Mouse (Mus musculus): ENCODE data around the gene Cacna2d3. TPM values are rescaled to one million over a fixed set of nuclear protein-coding genes. Genes with fewer than 3 reads are reported as not detected.

The Cacna2d3 gene
- polyA plus RNA-seq, 1 experiment: not detected

DNA sequence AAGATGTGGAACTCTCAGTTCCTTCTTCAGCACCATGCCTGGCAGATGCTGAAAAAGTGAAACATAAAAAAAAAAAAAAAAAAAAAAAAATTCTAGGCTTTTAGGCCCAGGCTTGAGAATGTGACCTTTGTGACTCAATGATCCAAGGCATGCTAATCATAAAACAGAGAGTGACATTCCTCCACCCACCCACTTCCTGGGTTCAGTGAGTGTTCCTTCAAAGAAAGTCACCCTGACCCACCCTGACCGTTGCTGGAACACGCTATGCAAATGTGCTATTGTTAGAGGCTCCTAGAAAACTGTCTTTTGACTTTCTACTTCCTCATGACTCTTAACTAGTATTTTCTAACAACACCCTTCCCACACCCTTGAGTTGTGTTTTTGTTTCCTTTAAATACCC, 338.9 kb downstream of the Cacna2d3 start:
- TF ChIP-seq FLI1 (IDR thresholded peaks at IDR 0.05; ENCODE audit: low read length): no peak
- TF ChIP-seq GATA1 (IDR thresholded peaks at IDR 0.05; ENCODE audit: borderline replicate concordance, low read length): no peak

GRCm38 (mm10) chr14:29366911-29367310, 354.8 kb downstream of the Cacna2d3 start:
- no peak overlapping the region for H3K4me3 ChIP-seq (replicated peaks)

More for the DNA sequence above, 338.9 kb downstream of the Cacna2d3 start:
- Histone ChIP-seq H3K27me3 (replicated peaks) (no peaks in the 10 kb centered on the region), H3K9me3 (peaks cover 25% of the 10 kb centered on the region), H3K4me3 (replicated peaks) (no peak overlapping the region), H3K36me3 (replicated peaks; ENCODE audit: low read length) (no peaks in the 10 kb centered on the region), H3K4me1 (no peaks in the 10 kb centered on the region)

DNA sequence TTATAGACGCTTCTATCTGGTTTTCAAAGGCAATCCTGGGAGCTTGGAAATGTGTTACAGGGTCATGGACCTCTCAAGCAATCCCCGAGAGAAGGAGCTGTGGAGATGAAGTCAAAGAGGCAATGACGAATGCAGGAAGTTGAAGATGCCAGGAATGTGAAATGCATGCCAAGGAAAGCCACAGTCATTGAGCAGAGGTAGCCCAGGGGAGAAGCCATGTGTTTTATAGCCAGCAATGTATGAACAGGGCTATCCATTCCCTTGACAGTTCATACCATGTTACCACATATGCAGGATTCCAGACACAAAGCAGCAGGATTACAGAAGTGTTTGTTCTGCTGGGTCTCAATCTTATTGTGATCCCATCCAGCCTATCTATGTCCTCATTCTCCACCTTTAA, 359.2 kb downstream of the Cacna2d3 start:
- no peaks in the 10 kb centered on the region for H3K4me1 ChIP-seq
- H3K4me3 ChIP-seq (replicated peaks): no peak overlapping the region
- no peaks in the 10 kb centered on the region for H3K36me3 ChIP-seq (replicated peaks; ENCODE audit: low read length)
- no peaks in the 10 kb centered on the region for H3K27me3 ChIP-seq (replicated peaks)
- peaks cover 18% of the 10 kb centered on the region for H3K9me3 ChIP-seq
- TF ChIP-seq FLI1 (IDR thresholded peaks at IDR 0.05; ENCODE audit: low read length) (no peak), GATA1 (IDR thresholded peaks at IDR 0.05; ENCODE audit: borderline replicate concordance, low read length) (no peak)

More at GRCm38 (mm10) chr14:29366911-29367310, 354.8 kb downstream of the Cacna2d3 start:
- Histone ChIP-seq H3K27me3 (replicated peaks) (no peaks in the 10 kb centered on the region), H3K9me3 (peaks cover 20% of the 10 kb centered on the region), H3K36me3 (replicated peaks; ENCODE audit: low read length) (no peaks in the 10 kb centered on the region), H3K4me1 (no peaks in the 10 kb centered on the region)
- TF ChIP-seq FLI1 (IDR thresholded peaks at IDR 0.05; ENCODE audit: low read length) (no peak), GATA1 (IDR thresholded peaks at IDR 0.05; ENCODE audit: borderline replicate concordance, low read length) (no peak)

DNA sequence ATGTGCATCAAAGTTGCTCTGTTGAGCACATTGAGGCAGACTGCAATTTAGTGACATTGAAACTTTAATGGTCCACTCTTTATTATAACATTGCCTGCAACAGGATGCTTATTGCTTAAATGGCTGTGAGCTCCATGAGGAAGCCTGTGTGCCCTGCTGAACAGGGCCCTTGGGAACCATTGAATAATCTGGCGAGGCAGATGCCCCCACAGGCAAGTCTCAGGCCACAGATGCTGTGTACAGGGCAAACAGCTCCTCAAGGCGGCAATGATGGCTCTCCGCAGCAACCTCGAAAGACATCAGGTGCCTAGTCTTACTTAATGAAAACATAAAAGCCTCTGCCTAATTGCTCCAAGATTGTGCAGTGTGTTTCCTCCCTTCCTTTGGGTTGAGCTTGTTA, 371.0 kb downstream of the Cacna2d3 start:
- Histone ChIP-seq H3K4me1 (no peaks in the 10 kb centered on the region), H3K4me3 (replicated peaks) (no peak overlapping the region), H3K9me3 (peaks cover 33% of the 10 kb centered on the region), H3K27me3 (replicated peaks) (no peaks in the 10 kb centered on the region), H3K36me3 (replicated peaks; ENCODE audit: low read length) (no peaks in the 10 kb centered on the region)
- TF ChIP-seq FLI1 (IDR thresholded peaks at IDR 0.05; ENCODE audit: low read length) (no peak), GATA1 (IDR thresholded peaks at IDR 0.05; ENCODE audit: borderline replicate concordance, low read length) (no peak)

DNA sequence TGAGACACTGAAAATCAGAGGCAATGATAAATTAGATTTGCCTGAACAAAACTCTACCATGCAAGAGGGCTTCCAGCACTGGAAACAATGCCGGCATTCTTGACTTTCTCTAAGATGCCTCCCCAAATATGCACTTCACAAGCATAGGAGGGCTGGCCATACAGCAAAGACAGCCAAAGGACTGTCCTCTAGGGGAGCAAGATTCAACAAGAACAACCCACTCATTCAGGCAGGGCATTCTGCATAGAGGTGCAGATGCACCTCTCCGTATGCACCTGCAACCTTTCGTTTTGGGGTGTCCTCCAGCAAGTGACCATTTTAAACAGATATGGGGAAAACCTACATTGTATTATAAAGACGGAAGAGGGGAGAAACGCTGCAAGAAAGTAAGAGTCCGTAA, 380.1 kb downstream of the Cacna2d3 start:
- no peaks in the 10 kb centered on the region for H3K36me3 ChIP-seq (replicated peaks; ENCODE audit: low read length)
- H3K27me3 ChIP-seq (replicated peaks): no peaks in the 10 kb centered on the region
- H3K4me1 ChIP-seq: no peaks in the 10 kb centered on the region
- peaks cover 34% of the 10 kb centered on the region for H3K9me3 ChIP-seq
- TF ChIP-seq FLI1 (IDR thresholded peaks at IDR 0.05; ENCODE audit: low read length): no peak
- no peak for TF ChIP-seq GATA1 (IDR thresholded peaks at IDR 0.05; ENCODE audit: borderline replicate concordance, low read length)
- no peak overlapping the region for H3K4me3 ChIP-seq (replicated peaks)

DNA sequence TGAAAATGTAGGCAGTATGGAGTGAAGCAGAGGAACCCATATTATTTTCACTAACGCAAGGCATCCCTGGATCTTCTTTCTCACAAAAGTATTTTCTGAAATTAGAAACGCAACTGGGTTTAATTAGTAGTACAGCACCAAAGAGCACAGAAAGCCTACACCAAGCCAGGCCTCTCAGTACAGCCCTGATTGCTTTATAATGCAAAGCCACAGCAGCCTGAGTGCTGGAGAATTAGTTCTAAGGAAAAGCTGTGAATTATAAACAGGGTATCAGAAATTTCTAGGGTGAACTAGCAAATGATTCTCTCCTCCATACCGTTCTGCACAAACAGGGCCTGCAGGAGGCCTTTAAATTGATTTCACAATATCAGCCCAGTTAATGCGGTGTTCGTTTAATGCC, 380.9 kb downstream of the Cacna2d3 start:
- Histone ChIP-seq H3K27me3 (replicated peaks) (no peaks in the 10 kb centered on the region), H3K4me3 (replicated peaks) (no peak overlapping the region), H3K9me3 (peaks cover 29% of the 10 kb centered on the region), H3K4me1 (no peaks in the 10 kb centered on the region), H3K36me3 (replicated peaks; ENCODE audit: low read length) (no peaks in the 10 kb centered on the region)
- TF ChIP-seq FLI1 (IDR thresholded peaks at IDR 0.05; ENCODE audit: low read length): no peak
- no peak for TF ChIP-seq GATA1 (IDR thresholded peaks at IDR 0.05; ENCODE audit: borderline replicate concordance, low read length)

DNA sequence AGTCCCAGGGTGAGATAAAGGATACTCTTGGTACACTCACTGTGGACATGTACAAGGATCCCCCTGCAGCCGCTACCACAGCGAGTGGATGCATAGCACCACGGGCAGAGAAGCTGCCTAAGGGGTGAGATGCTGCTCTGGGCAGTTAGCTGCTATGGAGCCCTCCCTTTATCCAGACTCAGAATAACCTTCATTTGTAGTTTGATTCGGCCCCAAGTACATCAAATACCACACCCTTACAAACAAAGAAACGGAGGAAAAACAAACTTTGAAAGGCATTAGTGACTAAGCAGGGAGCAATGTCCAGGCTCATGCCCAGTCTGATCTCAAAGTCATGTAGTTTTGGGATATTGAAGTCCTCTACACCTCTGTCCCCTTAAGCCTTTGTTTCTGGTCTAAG, 386.8 kb downstream of the Cacna2d3 start:
- Histone ChIP-seq H3K27me3 (replicated peaks) (no peaks in the 10 kb centered on the region), H3K4me3 (replicated peaks) (no peak overlapping the region)
- TF ChIP-seq GATA1 (IDR thresholded peaks at IDR 0.05; ENCODE audit: borderline replicate concordance, low read length): no peak
- TF ChIP-seq FLI1 (IDR thresholded peaks at IDR 0.05; ENCODE audit: low read length): no peak

GRCm38 (mm10) chr14:29334216-29334615, 387.4 kb downstream of the Cacna2d3 start:
- H3K4me1 ChIP-seq: no peaks in the 10 kb centered on the region
- H3K9me3 ChIP-seq: peaks cover 27% of the 10 kb centered on the region; the same call in 1 of the 2 replicates
- no peaks in the 10 kb centered on the region for H3K36me3 ChIP-seq (replicated peaks; ENCODE audit: low read length)
- H3K4me3 ChIP-seq (replicated peaks): no peak overlapping the region
- H3K27me3 ChIP-seq (replicated peaks): no peaks in the 10 kb centered on the region
- TF ChIP-seq FLI1 (IDR thresholded peaks at IDR 0.05; ENCODE audit: low read length) (no peak), GATA1 (IDR thresholded peaks at IDR 0.05; ENCODE audit: borderline replicate concordance, low read length) (no peak)

More for the DNA sequence above, 386.8 kb downstream of the Cacna2d3 start:
- Histone ChIP-seq H3K36me3 (replicated peaks; ENCODE audit: low read length) (no peaks in the 10 kb centered on the region), H3K4me1 (no peaks in the 10 kb centered on the region), H3K9me3 (peaks cover 27% of the 10 kb centered on the region; the same call in 1 of the 2 replicates)

- Histone ChIP-seq H3K9me3 (peaks cover 13% of the 10 kb centered on the region), H3K4me1 (no peaks in the 10 kb centered on the region), H3K4me3 (replicated peaks) (peak overlapping the region; percentile 5), H3K27me3 (replicated peaks) (no peaks in the 10 kb centered on the region), H3K36me3 (replicated peaks; ENCODE audit: low read length) (no peaks in the 10 kb centered on the region)
- TF ChIP-seq FLI1 (IDR thresholded peaks at IDR 0.05; ENCODE audit: low read length): no peak
These were observed 397.3 kb downstream of the Cacna2d3 start for GRCm38 (mm10) chr14:29324430-29324782.

DNA sequence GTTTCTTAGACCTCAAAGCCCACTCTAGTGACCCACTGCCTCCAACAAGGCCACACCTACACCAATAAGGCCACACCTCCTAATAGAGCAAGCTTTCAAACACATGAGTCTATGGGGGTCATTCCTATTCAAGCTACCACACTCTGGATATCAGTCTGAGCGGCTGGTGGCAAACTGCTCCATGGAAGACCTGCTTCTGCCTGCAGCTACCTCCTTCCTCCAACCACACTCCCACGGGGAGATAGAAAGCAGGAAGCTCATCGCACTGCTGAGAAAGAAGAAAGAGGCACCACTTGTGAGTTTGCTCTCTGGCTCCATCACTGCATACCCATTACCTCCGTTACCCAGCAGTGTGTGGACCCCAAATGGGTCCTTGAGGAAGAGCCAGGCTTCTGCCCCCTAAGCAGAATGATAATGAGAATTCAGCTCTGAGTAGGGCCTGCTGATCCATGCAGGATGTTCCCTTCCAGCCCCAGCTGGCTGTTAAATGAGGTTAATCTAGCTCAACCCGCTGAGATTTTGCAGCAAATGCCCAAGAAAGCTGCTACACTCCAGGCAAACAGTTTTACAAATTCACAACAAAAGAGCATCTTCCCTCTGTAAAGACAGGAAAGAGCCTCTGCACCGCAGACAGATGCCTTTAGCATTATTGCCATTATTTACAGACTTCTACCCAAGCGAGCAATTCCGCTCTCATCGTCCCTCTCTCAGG, 397.8 kb downstream of the Cacna2d3 start:
- TF ChIP-seq FLI1 (IDR thresholded peaks at IDR 0.05; ENCODE audit: low read length) (no peak), GATA1 (IDR thresholded peaks at IDR 0.05; ENCODE audit: borderline replicate concordance, low read length) (no peak)
- H3K27me3 ChIP-seq (replicated peaks): no peaks in the 10 kb centered on the region
- no peak overlapping the region for H3K4me3 ChIP-seq (replicated peaks)
- H3K36me3 ChIP-seq (replicated peaks; ENCODE audit: low read length): no peaks in the 10 kb centered on the region
- H3K4me1 ChIP-seq: no peaks in the 10 kb centered on the region
- H3K9me3 ChIP-seq: peaks cover 13% of the 10 kb centered on the region

All from megakaryocyte, embryonic 14.5 days (primary cell).